Mouse (Mus musculus) testis, adult 2 months (tissue): ENCODE data around the gene Scn3b. TPM values are rescaled to one million over a fixed set of nuclear protein-coding genes. Genes with fewer than 3 reads are reported as not detected.

Experiments
- H3K27ac ChIP-seq: fragments of 200-500 bp; 2 replicates; pipeline ENCODE4 v1.5.1; 2012; ENCODE audit warnings: low read depth, low read length; ENCODE audit not compliant: control insufficient read depth, insufficient read depth
- H3K27me3 ChIP-seq: fragments of 200-500 bp; 2 replicates; pipeline ENCODE4 v1.6.1; 2012; ENCODE audit warnings: mild to moderate bottlenecking, low read length, moderate library complexity; ENCODE audit not compliant: control insufficient read depth, insufficient read depth
- H3K36me3 ChIP-seq: fragments of 200-500 bp; 2 replicates; pipeline ENCODE4 v1.6.1; 2012; ENCODE audit warnings: mild to moderate bottlenecking, low read length; ENCODE audit not compliant: control insufficient read depth, insufficient read depth
- H3K4me1 ChIP-seq: fragments of 200-500 bp; 2 replicates; pipeline ENCODE4 v1.6.1; 2012; ENCODE audit warnings: low read length; ENCODE audit not compliant: control insufficient read depth, insufficient read depth
- H3K4me3 ChIP-seq: fragments of 200-500 bp; 2 replicates; pipeline ENCODE4 v1.5.1; 2012; ENCODE audit warnings: low read depth, mild to moderate bottlenecking, low read length, moderate library complexity, mixed read lengths; ENCODE audit not compliant: control insufficient read depth
- CTCF ChIP-seq: fragments of 200-500 bp; IDR thresholded peaks from 2 replicates; pipeline ENCODE4 v1.5.1; 2012; ENCODE audit warnings: low read depth, mild to moderate bottlenecking, inconsistent platforms, low read length, moderate library complexity; ENCODE audit not compliant: control insufficient read depth, insufficient read depth, insufficient replicate concordance
- POLR2A ChIP-seq: fragments of 200-500 bp; IDR thresholded peaks from 2 replicates; pipeline ENCODE4 v1.6.1; 2012; ENCODE audit warnings: low read depth, mild to moderate bottlenecking, inconsistent platforms, low read length, moderate library complexity; ENCODE audit not compliant: control insufficient read depth
- polyA plus RNA-seq: library from polyadenylated mRNA; depleted of rRNA; stranded (reverse); fragments of >200 nt; gene quantifications from 2 replicates; pipeline ENCODE4 v1.2.3, GENCODE M21; 2012; rRNA removed

Scn3b gene
- 0.15 and 0.20 TPM in 2 replicates for polyA plus RNA-seq

- H3K27me3 ChIP-seq, result no peaks in the 10 kb centered on the region
- TF ChIP-seq POLR2A (no peak), CTCF (no peak)
- H3K27ac ChIP-seq, result no peak within 1 kb of the TSS
- H3K36me3 ChIP-seq, result no peaks in the 10 kb centered on the region
- H3K4me1 ChIP-seq, result peaks cover 14% of the 10 kb centered on the region
- peak within 1 kb of the TSS; percentile 3; the same call in 1 of the 2 replicates for H3K4me3 ChIP-seq
Measured at GRCm38 (mm10) chr9:40269103-40269861, at the start of gene Scn3b. Scn3b (plus strand) TSS chr9:40269217.

DNA sequence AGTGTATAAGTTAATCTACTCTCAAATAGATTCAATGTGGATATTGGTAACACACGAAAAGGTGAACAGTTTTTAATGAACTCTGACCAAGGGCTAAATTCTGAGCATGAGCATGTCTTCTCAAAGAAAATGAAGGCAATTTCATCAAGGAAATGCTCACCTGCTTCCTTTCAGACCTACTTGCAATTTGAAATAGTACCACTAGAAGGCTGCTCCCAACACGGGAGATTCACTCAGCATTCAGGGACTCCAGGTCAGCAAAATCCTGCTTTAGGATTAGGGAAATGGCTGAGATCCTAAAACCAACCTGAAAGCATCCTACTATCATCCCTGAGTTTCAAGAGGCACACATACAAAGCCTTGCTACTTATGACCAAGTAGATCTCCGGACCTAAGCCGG, 44.7 kb upstream of the Scn3b start:
- Histone ChIP-seq H3K27ac (no peak overlapping the region), H3K27me3 (no peaks in the 10 kb centered on the region), H3K4me1 (no peaks in the 10 kb centered on the region), H3K4me3 (no peak overlapping the region), H3K36me3 (no peaks in the 10 kb centered on the region)
- TF ChIP-seq CTCF, result no peak
- no peak for TF ChIP-seq POLR2A

GRCm38 (mm10) chr9:40227874-40228789, 40.9 kb upstream of the Scn3b start:
- H3K27me3 ChIP-seq, result no peaks in the 10 kb centered on the region
- H3K36me3 ChIP-seq, result no peaks in the 10 kb centered on the region
- no peak overlapping the region for H3K27ac ChIP-seq
- no peak overlapping the region for H3K4me3 ChIP-seq
- TF ChIP-seq POLR2A (no peak), CTCF (no peak)
- peaks cover 2% of the 10 kb centered on the region; the same call in 1 of the 2 replicates for H3K4me1 ChIP-seq

- TF ChIP-seq CTCF (no peak), POLR2A (no peak)
- Histone ChIP-seq H3K4me3 (no peak overlapping the region), H3K27ac (no peak overlapping the region), H3K4me1 (peaks cover 2% of the 10 kb centered on the region; the same call in 1 of the 2 replicates), H3K36me3 (no peaks in the 10 kb centered on the region), H3K27me3 (no peaks in the 10 kb centered on the region)
Measured at GRCm38 (mm10) chr9:40228804-40229331, 40.1 kb upstream of the Scn3b start.

DNA sequence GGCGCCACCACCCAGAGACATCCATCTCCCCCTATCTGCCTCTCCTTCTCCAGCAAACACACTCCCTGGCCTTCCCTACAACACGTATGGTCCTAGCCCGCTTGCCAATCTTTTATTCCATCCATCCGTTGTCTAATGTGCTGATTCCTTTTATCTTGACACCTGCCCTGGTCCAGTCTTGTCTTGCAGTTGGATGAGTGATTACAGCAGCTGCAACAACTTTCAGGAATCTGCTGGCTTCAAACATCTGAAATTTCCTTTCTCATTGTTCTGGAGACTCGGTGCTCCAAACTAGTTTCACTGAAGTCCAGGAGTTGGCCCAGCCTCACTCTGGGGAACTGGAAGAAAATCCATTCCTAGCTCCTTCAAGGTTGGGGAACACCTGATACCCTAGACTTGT, 39.5 kb upstream of the Scn3b start:
- H3K27me3 ChIP-seq, result no peaks in the 10 kb centered on the region
- no peak overlapping the region for H3K4me3 ChIP-seq
- no peaks in the 10 kb centered on the region for H3K36me3 ChIP-seq
- no peak overlapping the region for H3K27ac ChIP-seq
- TF ChIP-seq CTCF (no peak), POLR2A (no peak)
- peaks cover 2% of the 10 kb centered on the region; the same call in 1 of the 2 replicates for H3K4me1 ChIP-seq

GRCm38 (mm10) chr9:40231019-40231418, 38.0 kb upstream of the Scn3b start:
- Histone ChIP-seq H3K4me3 (no peak overlapping the region), H3K36me3 (no peaks in the 10 kb centered on the region), H3K27ac (no peak overlapping the region), H3K27me3 (no peaks in the 10 kb centered on the region), H3K4me1 (peaks cover 2% of the 10 kb centered on the region; the same call in 1 of the 2 replicates)
- TF ChIP-seq CTCF (no peak), POLR2A (no peak)
